Mouse (Mus musculus): ENCODE data around the gene Telo2. TPM values are rescaled to one million over a fixed set of nuclear protein-coding genes. Genes with fewer than 3 reads are reported as not detected.

Telo2 gene
- polyA plus RNA-seq, 1 experiment from 2014 or later: 29.9 TPM

GRCm38 (mm10) chr17:25077771-25078372, 37.9 kb downstream of the Telo2 start:
- no peaks in the 10 kb centered on the region for H3K9me3 ChIP-seq (ENCODE audit: control insufficient read depth, low read length)
- no peak overlapping the region for H3K4me2 ChIP-seq (ENCODE audit: low read depth)
- ATAC-seq (ENCODE audit: insufficient read depth, low FRiP score, low TSS enrichment) (no peak), DNase-seq (ENCODE audit: low spot score) (no peak)
- H3K27ac ChIP-seq (ENCODE audit: low read depth, low read length): no peak overlapping the region
- H3K36me3 ChIP-seq (ENCODE audit: control insufficient read depth, insufficient read depth, low read length): no peaks in the 10 kb centered on the region
- H3K9ac ChIP-seq (ENCODE audit: low read length): no peak overlapping the region
- no peaks in the 10 kb centered on the region for H3K27me3 ChIP-seq (ENCODE audit: control insufficient read depth, insufficient read depth, low read length)
- 85% methylated on average over 13 of the region's 13 CpGs for WGBS
- H3K4me1 ChIP-seq (ENCODE audit: control insufficient read depth, insufficient read depth, low read length): no peaks in the 10 kb centered on the region
- H3K4me3 ChIP-seq (ENCODE audit: low read depth, low read length): no peak overlapping the region

- Histone ChIP-seq H3K36me3 (ENCODE audit: control insufficient read depth, insufficient read depth, low read length) (no peaks in the 10 kb centered on the region), H3K27me3 (ENCODE audit: control insufficient read depth, insufficient read depth, low read length) (no peaks in the 10 kb centered on the region), H3K4me1 (ENCODE audit: control insufficient read depth, insufficient read depth, low read length) (no peaks in the 10 kb centered on the region), H3K9ac (ENCODE audit: low read length) (no peak overlapping the region), H3K27ac (ENCODE audit: low read depth, low read length) (no peak overlapping the region), H3K4me2 (ENCODE audit: low read depth) (no peak overlapping the region), H3K9me3 (ENCODE audit: control insufficient read depth, low read length) (no peaks in the 10 kb centered on the region), H3K4me3 (ENCODE audit: low read depth, low read length) (no peak overlapping the region)
- 90% methylated on average over 4 of the region's 4 CpGs for WGBS
- ATAC-seq (ENCODE audit: insufficient read depth, low FRiP score, low TSS enrichment) (no peak), DNase-seq (ENCODE audit: low spot score) (no peak)
These were observed 38.9 kb downstream of the Telo2 start for GRCm38 (mm10) chr17:25076906-25077305.

DNA sequence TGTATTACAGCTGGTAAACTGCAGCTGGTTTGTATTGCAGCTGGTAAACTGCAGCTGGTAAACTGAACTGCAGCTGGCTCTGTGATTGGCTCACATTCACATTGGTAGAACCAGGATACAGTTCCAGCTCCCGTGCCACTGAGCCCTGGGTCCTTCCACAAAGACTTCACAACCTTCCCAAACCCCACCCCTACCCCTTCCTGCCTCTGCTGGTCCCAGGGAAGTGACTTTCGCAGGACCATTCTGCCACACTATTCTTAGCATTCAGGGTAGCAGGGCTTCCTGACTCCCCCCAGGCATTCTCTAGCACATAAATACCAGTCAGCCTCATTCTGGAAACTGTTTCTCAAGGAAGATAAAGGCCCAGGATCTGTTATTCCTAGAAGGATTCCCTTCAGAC, 47.1 kb downstream of the Telo2 start:
- no peaks in the 10 kb centered on the region for H3K4me1 ChIP-seq (ENCODE audit: control insufficient read depth, insufficient read depth, low read length)
- H3K4me2 ChIP-seq (ENCODE audit: low read depth): no peak overlapping the region
- H3K36me3 ChIP-seq (ENCODE audit: control insufficient read depth, insufficient read depth, low read length): no peaks in the 10 kb centered on the region
- DNase-seq (ENCODE audit: low spot score) (no peak), ATAC-seq (ENCODE audit: insufficient read depth, low FRiP score, low TSS enrichment) (no peak)
- no peak overlapping the region for H3K4me3 ChIP-seq (ENCODE audit: low read depth, low read length)
- H3K27me3 ChIP-seq (ENCODE audit: control insufficient read depth, insufficient read depth, low read length): no peaks in the 10 kb centered on the region
- H3K9me3 ChIP-seq (ENCODE audit: control insufficient read depth, low read length): no peaks in the 10 kb centered on the region
- H3K9ac ChIP-seq (ENCODE audit: low read length): no peak overlapping the region
- H3K27ac ChIP-seq (ENCODE audit: low read depth, low read length): no peak overlapping the region
- 76% methylated on average over 2 of the region's 2 CpGs for WGBS

DNA sequence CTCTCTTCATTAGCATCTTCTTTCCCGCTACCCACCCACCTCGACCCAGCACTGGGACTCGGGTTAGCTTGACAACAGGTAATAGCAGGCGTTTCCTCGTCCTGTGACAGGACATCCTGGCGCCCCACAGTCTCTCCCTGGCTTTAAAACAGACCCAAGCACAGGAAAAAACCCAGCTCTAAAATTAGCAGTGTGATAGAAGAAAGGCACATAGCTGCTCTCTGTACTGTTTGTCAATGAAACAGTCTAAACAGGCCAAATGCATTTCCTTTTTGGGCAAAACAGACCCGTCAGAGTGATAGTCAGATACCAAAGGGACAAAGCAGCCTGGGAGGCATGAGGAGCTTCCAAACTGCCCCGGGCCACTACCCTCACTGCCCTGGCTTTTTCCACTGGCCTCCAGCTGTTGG, 48.3 kb downstream of the Telo2 start:
- WGBS: 80% methylated on average over 8 of the region's 8 CpGs
- Histone ChIP-seq H3K4me1 (ENCODE audit: control insufficient read depth, insufficient read depth, low read length) (no peaks in the 10 kb centered on the region), H3K27ac (ENCODE audit: low read depth, low read length) (no peak overlapping the region), H3K9ac (ENCODE audit: low read length) (no peak overlapping the region), H3K4me2 (ENCODE audit: low read depth) (no peak overlapping the region), H3K36me3 (ENCODE audit: control insufficient read depth, insufficient read depth, low read length) (no peaks in the 10 kb centered on the region; the same call in 1 of the 2 replicates), H3K27me3 (ENCODE audit: control insufficient read depth, insufficient read depth, low read length) (no peaks in the 10 kb centered on the region), H3K9me3 (ENCODE audit: control insufficient read depth, low read length) (no peaks in the 10 kb centered on the region), H3K4me3 (ENCODE audit: low read depth, low read length) (no peak overlapping the region)
- ATAC-seq (ENCODE audit: insufficient read depth, low FRiP score, low TSS enrichment): no peak
- DNase-seq (ENCODE audit: low spot score): no peak

- 90% methylated on average over 7 of the region's 7 CpGs for WGBS
These were observed 49.2 kb downstream of the Telo2 start for GRCm38 (mm10) chr17:25066595-25066994.

GRCm38 (mm10) chr17:25065189-25065588, 50.6 kb downstream of the Telo2 start:
- Histone ChIP-seq H3K36me3 (ENCODE audit: control insufficient read depth, insufficient read depth, low read length) (peaks cover 3% of the 10 kb centered on the region), H3K4me2 (ENCODE audit: low read depth) (no peak overlapping the region), H3K27me3 (ENCODE audit: control insufficient read depth, insufficient read depth, low read length) (no peaks in the 10 kb centered on the region), H3K9me3 (ENCODE audit: control insufficient read depth, low read length) (no peaks in the 10 kb centered on the region), H3K9ac (ENCODE audit: low read length) (no peak overlapping the region), H3K27ac (ENCODE audit: low read depth, low read length) (no peak overlapping the region), H3K4me1 (ENCODE audit: control insufficient read depth, insufficient read depth, low read length) (no peaks in the 10 kb centered on the region), H3K4me3 (ENCODE audit: low read depth, low read length) (no peak overlapping the region)
- ATAC-seq (ENCODE audit: insufficient read depth, low FRiP score, low TSS enrichment): no peak
- no peak for DNase-seq (ENCODE audit: low spot score)
- 84% methylated on average over 3 of the region's 3 CpGs for WGBS

More at GRCm38 (mm10) chr17:25066595-25066994, 49.2 kb downstream of the Telo2 start:
- DNase-seq (ENCODE audit: low spot score) (no peak), ATAC-seq (ENCODE audit: insufficient read depth, low FRiP score, low TSS enrichment) (no peak)
- Histone ChIP-seq H3K4me1 (ENCODE audit: control insufficient read depth, insufficient read depth, low read length) (no peaks in the 10 kb centered on the region), H3K9me3 (ENCODE audit: control insufficient read depth, low read length) (no peaks in the 10 kb centered on the region), H3K27ac (ENCODE audit: low read depth, low read length) (no peak overlapping the region), H3K4me2 (ENCODE audit: low read depth) (no peak overlapping the region), H3K9ac (ENCODE audit: low read length) (no peak overlapping the region), H3K36me3 (ENCODE audit: control insufficient read depth, insufficient read depth, low read length) (peaks cover 3% of the 10 kb centered on the region), H3K27me3 (ENCODE audit: control insufficient read depth, insufficient read depth, low read length) (no peaks in the 10 kb centered on the region), H3K4me3 (ENCODE audit: low read depth, low read length) (no peak overlapping the region)

DNA sequence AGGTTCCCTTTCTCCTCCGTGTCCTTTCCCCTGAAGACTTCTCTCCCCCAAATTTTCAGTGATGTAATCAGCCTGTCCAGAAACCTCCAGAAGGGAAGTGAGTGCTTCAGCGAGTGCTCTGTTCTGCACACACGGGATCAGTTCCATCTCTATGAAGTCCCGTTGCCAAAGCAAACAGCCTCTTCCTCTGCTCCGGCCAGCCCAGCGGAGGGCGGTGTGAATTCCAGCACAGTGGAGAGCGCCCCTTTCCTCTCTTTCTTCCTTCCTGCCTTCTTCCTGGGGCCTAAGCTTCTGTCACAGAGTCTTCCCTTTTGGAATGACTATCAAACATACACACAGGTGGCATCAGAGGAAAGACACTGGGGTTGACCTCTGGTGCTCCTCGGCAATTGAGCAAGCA, 51.4 kb downstream of the Telo2 start:
- Histone ChIP-seq H3K27ac (ENCODE audit: low read depth, low read length) (no peak overlapping the region), H3K4me2 (ENCODE audit: low read depth) (no peak overlapping the region), H3K4me3 (ENCODE audit: low read depth, low read length) (no peak overlapping the region), H3K36me3 (ENCODE audit: control insufficient read depth, insufficient read depth, low read length) (peaks cover 3% of the 10 kb centered on the region), H3K9me3 (ENCODE audit: control insufficient read depth, low read length) (no peaks in the 10 kb centered on the region), H3K27me3 (ENCODE audit: control insufficient read depth, insufficient read depth, low read length) (no peaks in the 10 kb centered on the region), H3K4me1 (ENCODE audit: control insufficient read depth, insufficient read depth, low read length) (no peaks in the 10 kb centered on the region), H3K9ac (ENCODE audit: low read length) (no peak overlapping the region)
- no peak for DNase-seq (ENCODE audit: low spot score)
- 77% methylated on average over 9 of the region's 9 CpGs for WGBS
- ATAC-seq (ENCODE audit: insufficient read depth, low FRiP score, low TSS enrichment): no peak

- no peak for ATAC-seq (ENCODE audit: insufficient read depth, low FRiP score, low TSS enrichment)
These were observed 51.9 kb downstream of the Telo2 start for GRCm38 (mm10) chr17:25063872-25064271.

DNA sequence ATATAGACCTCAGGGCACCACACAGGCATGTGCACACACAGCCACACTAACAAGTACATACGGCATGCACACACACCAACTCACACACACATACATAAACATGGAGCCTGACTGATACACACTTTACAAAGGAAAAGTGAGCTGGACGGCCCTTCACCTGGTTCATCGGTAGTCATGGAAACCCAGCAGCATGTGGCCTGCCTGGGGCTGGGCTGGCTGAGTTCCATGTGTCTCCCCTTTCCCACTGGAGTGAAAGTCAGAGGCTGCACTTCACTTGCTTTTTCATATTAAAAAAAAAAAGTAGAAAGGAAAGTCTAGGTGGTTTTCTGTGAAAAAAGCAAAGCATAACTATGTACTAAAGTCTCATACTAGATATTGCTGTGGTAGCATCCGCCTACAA, 52.5 kb downstream of the Telo2 start:
- Histone ChIP-seq H3K27me3 (ENCODE audit: control insufficient read depth, insufficient read depth, low read length) (no peaks in the 10 kb centered on the region), H3K4me2 (ENCODE audit: low read depth) (no peak overlapping the region), H3K9me3 (ENCODE audit: control insufficient read depth, low read length) (no peaks in the 10 kb centered on the region), H3K36me3 (ENCODE audit: control insufficient read depth, insufficient read depth, low read length) (peaks cover 3% of the 10 kb centered on the region), H3K4me1 (ENCODE audit: control insufficient read depth, insufficient read depth, low read length) (no peaks in the 10 kb centered on the region), H3K4me3 (ENCODE audit: low read depth, low read length) (no peak overlapping the region), H3K27ac (ENCODE audit: low read depth, low read length) (no peak overlapping the region), H3K9ac (ENCODE audit: low read length) (no peak overlapping the region)
- no peak for ATAC-seq (ENCODE audit: insufficient read depth, low FRiP score, low TSS enrichment)
- WGBS: 80% methylated on average over 4 of the region's 4 CpGs
- DNase-seq (ENCODE audit: low spot score): no peak

More at GRCm38 (mm10) chr17:25063872-25064271, 51.9 kb downstream of the Telo2 start:
- Histone ChIP-seq H3K9ac (ENCODE audit: low read length) (no peak overlapping the region), H3K4me3 (ENCODE audit: low read depth, low read length) (no peak overlapping the region), H3K9me3 (ENCODE audit: control insufficient read depth, low read length) (no peaks in the 10 kb centered on the region), H3K4me1 (ENCODE audit: control insufficient read depth, insufficient read depth, low read length) (no peaks in the 10 kb centered on the region), H3K27ac (ENCODE audit: low read depth, low read length) (no peak overlapping the region), H3K27me3 (ENCODE audit: control insufficient read depth, insufficient read depth, low read length) (no peaks in the 10 kb centered on the region), H3K4me2 (ENCODE audit: low read depth) (no peak overlapping the region), H3K36me3 (ENCODE audit: control insufficient read depth, insufficient read depth, low read length) (peaks cover 3% of the 10 kb centered on the region)
- no peak for DNase-seq (ENCODE audit: low spot score)
- WGBS: 93% methylated on average over 12 of the region's 12 CpGs

All from neural tube, embryonic 11.5 days (tissue).